ENCODE assay signal across 7 mouse cellular contexts in the genomic region with DNA sequence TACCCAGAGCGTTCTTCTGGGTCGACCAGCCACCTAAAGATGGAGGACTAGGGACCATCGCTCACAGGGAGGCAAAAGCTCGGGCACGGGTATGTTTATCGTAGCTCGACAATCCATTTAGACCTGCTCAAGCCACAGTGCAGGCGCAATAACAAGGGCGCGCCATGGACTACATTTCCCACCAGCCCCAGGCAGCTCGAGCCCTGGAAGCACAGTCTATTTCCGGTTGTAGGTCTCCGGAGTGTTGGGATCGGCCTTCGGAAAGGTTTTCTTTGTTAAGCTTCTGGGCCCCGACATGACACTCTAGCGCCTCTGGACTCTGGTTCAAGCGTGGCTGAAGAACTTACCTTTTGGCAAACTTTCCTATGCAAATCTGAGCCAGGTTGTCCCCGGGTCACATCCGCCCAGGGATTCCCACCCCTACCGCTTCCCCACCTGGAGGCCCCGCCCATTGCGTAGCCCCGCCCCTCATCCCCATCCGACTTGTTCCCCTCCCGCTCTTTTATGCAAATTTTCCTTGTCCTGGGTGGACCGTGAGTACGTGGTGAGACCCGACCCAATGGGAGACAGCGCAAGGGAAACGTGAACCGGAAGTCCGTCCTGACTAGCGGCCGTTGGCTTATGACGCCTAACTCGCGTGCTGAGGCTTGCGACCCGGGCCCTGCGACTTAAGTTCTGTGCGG. TPM values are rescaled to one million over a fixed set of nuclear protein-coding genes. Genes with fewer than 3 reads are reported as not detected.
A peak's percentile ranks its signal among the peaks of the same experiment; 100 is the strongest.
DNase-seq lines count a peak whose midpoint lies in the region; ATAC-seq and TF ChIP-seq lines count a peak whose summit lies in the region.

TSS of gene Zfp263 (plus strand) at position 591 of the 683 bp plus-strand sequence.

- H3K4me2 ChIP-seq in embryonic facial prominence, embryonic 12.5 days (replicated peaks), result peak within 1 kb of the TSS; percentile 93
- peak within 1 kb of the TSS; percentile 89 for H3K4me2 ChIP-seq in limb, embryonic 11.5 days (ENCODE audit: low read depth, severe bottlenecking)
- H3K4me2 ChIP-seq in midbrain, embryonic 14.5 days (ENCODE audit: low read length), result peak within 1 kb of the TSS; percentile 96

- under 1% methylated on average over 42 of the region's 42 CpGs for WGBS in embryonic facial prominence, embryonic 12.5 days
- WGBS in limb, embryonic 11.5 days, result under 1% methylated on average over 42 of the region's 42 CpGs
- under 1% methylated on average over 42 of the region's 42 CpGs for WGBS in midbrain, embryonic 14.5 days
- WGBS in spleen, adult 2 months, result under 1% methylated on average over 42 of the region's 42 CpGs

- H3K27ac ChIP-seq in embryonic facial prominence, embryonic 12.5 days, result peak within 1 kb of the TSS; percentile 83
- H3K27ac ChIP-seq in limb, embryonic 11.5 days (replicated peaks; ENCODE audit: low read depth, low read length), result peak within 1 kb of the TSS; percentile 43; the same call in 1 of the 2 replicates
- H3K27ac ChIP-seq in midbrain, embryonic 14.5 days (replicated peaks; ENCODE audit: low read depth, low read length), result peak within 1 kb of the TSS; percentile 90
- peak within 1 kb of the TSS; percentile 96 for H3K27ac ChIP-seq in spleen, adult 2 months (ENCODE audit: insufficient read depth, low read length)

- H3K9ac ChIP-seq in embryonic facial prominence, embryonic 12.5 days, result peak within 1 kb of the TSS; percentile 85
- peak within 1 kb of the TSS; percentile 79 for H3K9ac ChIP-seq in limb, embryonic 11.5 days (ENCODE audit: low read length)
- H3K9ac ChIP-seq in midbrain, embryonic 14.5 days (replicated peaks; ENCODE audit: low read length), result peak within 1 kb of the TSS; percentile 86

- no peaks in the 10 kb centered on the region for H3K27me3 ChIP-seq in embryonic facial prominence, embryonic 12.5 days
- H3K27me3 ChIP-seq in limb, embryonic 11.5 days (ENCODE audit: control insufficient read depth, insufficient read depth, low read length), result no peaks in the 10 kb centered on the region
- H3K27me3 ChIP-seq in midbrain, embryonic 14.5 days (ENCODE audit: control insufficient read depth, insufficient read depth, low read length), result no peaks in the 10 kb centered on the region
- H3K27me3 ChIP-seq in spleen, adult 2 months (ENCODE audit: control insufficient read depth, insufficient read depth, low read length), result no peaks in the 10 kb centered on the region

- TF ChIP-seq CTCF in spleen, adult 2 months (IDR thresholded peaks at IDR 0.05; ENCODE audit: extremely low read depth, insufficient read depth, insufficient read length, insufficient replicate concordance), result no peak

- peak within 1 kb of the TSS; percentile 93 for H3K4me3 ChIP-seq in embryonic facial prominence, embryonic 12.5 days
- peak within 1 kb of the TSS; percentile 79 for H3K4me3 ChIP-seq in limb, embryonic 11.5 days (ENCODE audit: low read depth, low read length)
- peak within 1 kb of the TSS; percentile 86 for H3K4me3 ChIP-seq in midbrain, embryonic 14.5 days (replicated peaks; ENCODE audit: low read depth, low read length)
- peak within 1 kb of the TSS; percentile 85 for H3K4me3 ChIP-seq in spleen, adult 2 months (ENCODE audit: extremely low read depth, insufficient read depth, insufficient read length)

- H3K36me3 ChIP-seq in embryonic facial prominence, embryonic 12.5 days, result peaks cover 28% of the 10 kb centered on the region
- H3K36me3 ChIP-seq in limb, embryonic 11.5 days (ENCODE audit: control insufficient read depth, insufficient read depth, low read length), result peaks cover 12% of the 10 kb centered on the region
- H3K36me3 ChIP-seq in midbrain, embryonic 14.5 days (ENCODE audit: control insufficient read depth, insufficient read depth, low read length), result peaks cover 18% of the 10 kb centered on the region
- H3K36me3 ChIP-seq in spleen, adult 2 months (ENCODE audit: control insufficient read depth, insufficient read depth, low read length), result peaks cover 12% of the 10 kb centered on the region

- ATAC-seq in embryonic facial prominence, embryonic 12.5 days (ENCODE audit: insufficient number of reproducible peaks, insufficient read depth, low FRiP score, low TSS enrichment), result peak; percentile 98
- peak; percentile 98 for ATAC-seq in limb, embryonic 11.5 days (ENCODE audit: insufficient number of reproducible peaks, low FRiP score, low TSS enrichment, low read depth)
- peak; percentile 98 for ATAC-seq in midbrain, embryonic 14.5 days (ENCODE audit: low FRiP score, low TSS enrichment)

- peak; percentile 90 for DNase-seq in adrenal gland, postnatal 25 days
- peak; percentile 100 for DNase-seq in heart, adult 11 months
- peak; percentile 93 for DNase-seq in kidney, adult 18-20 months
- DNase-seq in limb, embryonic 11.5 days (ENCODE audit: low spot score), result peak; percentile 97
- peak; percentile 98 for DNase-seq in midbrain, embryonic 14.5 days
- peak; percentile 86 to 97 for DNase-seq in spleen, adult 2 months (ENCODE audit: low read depth in 1 of 2, low spot score in 2 of 2)

- peaks cover 15% of the 10 kb centered on the region for H3K4me1 ChIP-seq in embryonic facial prominence, embryonic 12.5 days
- H3K4me1 ChIP-seq in limb, embryonic 11.5 days (ENCODE audit: control insufficient read depth, insufficient read depth, low read length), result peaks cover 9% of the 10 kb centered on the region
- peaks cover 22% of the 10 kb centered on the region for H3K4me1 ChIP-seq in midbrain, embryonic 14.5 days (ENCODE audit: control insufficient read depth, insufficient read depth, low read length)
- H3K4me1 ChIP-seq in spleen, adult 2 months (ENCODE audit: control insufficient read depth, insufficient read depth, insufficient read length), result peaks cover 11% of the 10 kb centered on the region; the same call in 1 of the 2 replicates

- peaks cover 8% of the 10 kb centered on the region for H3K9me3 ChIP-seq in embryonic facial prominence, embryonic 12.5 days
- H3K9me3 ChIP-seq in limb, embryonic 11.5 days (ENCODE audit: control insufficient read depth, low read length), result peaks cover under 1% of the 10 kb centered on the region; the same call in 1 of the 2 replicates
- H3K9me3 ChIP-seq in midbrain, embryonic 14.5 days (ENCODE audit: control insufficient read depth, low read length), result peaks cover 6% of the 10 kb centered on the region

- peak; percentile 78 for TF ChIP-seq POLR2A in spleen, adult 2 months (IDR thresholded peaks at IDR 0.05; ENCODE audit: low read depth, low read length)

RNA-seq across cellular contexts. Expression of gene Zfp263, which starts in this region (rescaled TPM):
- total RNA-seq in adrenal gland, postnatal 25 days (2021), result 21.4 and 26.1 TPM in 2 replicates
- 57.6 and 62.8 TPM in 2 replicates for polyA plus RNA-seq in embryonic facial prominence, embryonic 12.5 days (2016; fragmentation: Nextera tagmentation; extraction: Ambion mirVana)
- polyA plus RNA-seq in limb, embryonic 11.5 days (2014; fragmentation: Nextera tagmentation; extraction: Ambion mirVana), result 27.5 and 34.8 TPM in 2 replicates
- polyA plus RNA-seq in midbrain, embryonic 14.5 days (2014; fragmentation: Nextera tagmentation; extraction: Ambion mirVana), result 30.5 and 35.4 TPM in 2 replicates
- polyA plus RNA-seq in spleen, adult 2 months (2012; rRNA removed), result 8.9 and 10.5 TPM in 2 replicates

Comparison
In these comparisons a context has a peak if more than half of its experiments do, and no peak if none do; other contexts are left out.
1. Peak in every context shown above with its lines: DNase-seq, ATAC-seq, H3K4me3 ChIP-seq and H3K27ac ChIP-seq.
2. H3K27ac ChIP-seq: peak in every context shown above with its lines; median percentile 96 in spleen, adult 2 months; 90 in midbrain, embryonic 14.5 days; 83 in embryonic facial prominence, embryonic 12.5 days; 43 in limb, embryonic 11.5 days.